Mouse (Mus musculus): ENCODE results near the gene Slc22a16. TPM values are rescaled to one million over a fixed set of nuclear protein-coding genes. Genes with fewer than 3 reads are reported as not detected.

Slc22a16 gene
- polyA plus RNA-seq (2012; rRNA removed): not detected in 2 replicates

GRCm38 (mm10) chr10:40570036-40570435 is at the start of gene Slc22a16:
Gene Slc22a16 (plus strand): TSS chr10:40570336.

GRCm38 (mm10) chr10:40629656-40630311 is 59.6 kb downstream of the Slc22a16 start, which contains the start of gene Ddo:
Gene Ddo (plus strand): TSS chr10:40630011.

Other genes with a start within 250 kb of the Slc22a16 start
- 11.8 and 17.5 TPM in 2 replicates for gene Cdk19, start 230.8 kb upstream of the Slc22a16 start, polyA plus RNA-seq (2012; rRNA removed)
- 0.23 and 0.46 TPM in 2 replicates for gene Ddo, start 59.7 kb downstream of the Slc22a16 start, polyA plus RNA-seq (2012; rRNA removed)
- gene Mettl24, start 112.9 kb downstream of the Slc22a16 start, polyA plus RNA-seq (2012; rRNA removed): 0.62 and 0.66 TPM in 2 replicates

All from central nervous system, embryonic 11.5 days (tissue).